Mouse (Mus musculus) neural tube, embryonic 14.5 days (tissue): ENCODE results near the gene Slc8a3. TPM values are rescaled to one million over a fixed set of nuclear protein-coding genes. Genes with fewer than 3 reads are reported as not detected.

Experiments used
- ATAC-seq: fragments of 200-750 bp; cut with Nextera tagmentation; 2 replicates; pipeline ENCODE4 v1.8.0; 2017; ENCODE audit warnings: low read depth, mild to moderate bottlenecking, moderate TSS enrichment, moderate library complexity
- H3K27ac ChIP-seq: fragments of 300-500 bp; sonication (generic); 2 replicates; pipeline ENCODE4 v1.5.1; 2014; ENCODE audit warnings: low read depth, mild to moderate bottlenecking, control low read depth, low read length, moderate library complexity, mixed read lengths
- H3K27me3 ChIP-seq: fragments of 300-500 bp; sonication (generic); 2 replicates; pipeline ENCODE4 v1.6.1; 2014; ENCODE audit warnings: low read length; ENCODE audit not compliant: control insufficient read depth, insufficient read depth
- H3K36me3 ChIP-seq: fragments of 300-500 bp; sonication (generic); 2 replicates; pipeline ENCODE4 v1.6.1; 2014; ENCODE audit warnings: low read length, mixed read lengths; ENCODE audit not compliant: control insufficient read depth, insufficient read depth
- H3K4me1 ChIP-seq: fragments of 300-500 bp; sonication (generic); 2 replicates; pipeline ENCODE4 v1.6.1; 2014; ENCODE audit warnings: low read length; ENCODE audit not compliant: control insufficient read depth, insufficient read depth
- H3K4me2 ChIP-seq: fragments of 300-500 bp; sonication (generic); 2 replicates; pipeline ENCODE4 v1.6.1; 2014; ENCODE audit warnings: mild to moderate bottlenecking, low read depth, low read length, control low read depth
- H3K4me3 ChIP-seq: fragments of 300-500 bp; sonication (generic); 2 replicates; pipeline ENCODE4 v1.5.1; 2014; ENCODE audit warnings: low read depth, low read length, control low read depth, mixed read lengths
- H3K9ac ChIP-seq: fragments of 300-500 bp; sonication (generic); replicated peaks from 2 replicates; pipeline ENCODE4 v1.6.1; 2014; ENCODE audit warnings: low read depth, mild to moderate bottlenecking, control low read depth, low read length, mixed read lengths
- H3K9me3 ChIP-seq: fragments of 300-500 bp; sonication (generic); 2 replicates; pipeline ENCODE4 v1.6.1; 2016; ENCODE audit warnings: low read length; ENCODE audit not compliant: control insufficient read depth
- WGBS: fragments of 180-500 bp; shearing (Covaris S2); extraction: QIAGEN DNeasy Blood & Tissue Kit; methylation state at CpG from one replicate; pipeline ENCODE4 v1.1.7; 2014; 5-methylcytosine and 5-hydroxymethylcytosine counted together
- polyA plus RNA-seq: library from polyadenylated mRNA; unstranded; fragments of >200 nt; fragmentation: Nextera tagmentation; extraction: Ambion mirVana; gene quantifications from 2 replicates; pipeline ENCODE4 v1.2.1, GENCODE M21; 2014

The Slc8a3 gene
- polyA plus RNA-seq, 1 experiment from 2014 or later, result 12.7 TPM

- Histone ChIP-seq H3K36me3 (no peaks in the 10 kb centered on the region), H3K9ac (no peak overlapping the region), H3K4me2 (no peak overlapping the region), H3K9me3 (no peaks in the 10 kb centered on the region), H3K4me1 (no peaks in the 10 kb centered on the region), H3K27ac (no peak overlapping the region), H3K27me3 (no peaks in the 10 kb centered on the region), H3K4me3 (no peak overlapping the region)
- 89% methylated on average over 3 of the region's 3 CpGs for WGBS
- no peak for ATAC-seq
Observed at GRCm38 (mm10) chr12:81258215-81258614, 74.8 kb downstream of the Slc8a3 start.

DNA sequence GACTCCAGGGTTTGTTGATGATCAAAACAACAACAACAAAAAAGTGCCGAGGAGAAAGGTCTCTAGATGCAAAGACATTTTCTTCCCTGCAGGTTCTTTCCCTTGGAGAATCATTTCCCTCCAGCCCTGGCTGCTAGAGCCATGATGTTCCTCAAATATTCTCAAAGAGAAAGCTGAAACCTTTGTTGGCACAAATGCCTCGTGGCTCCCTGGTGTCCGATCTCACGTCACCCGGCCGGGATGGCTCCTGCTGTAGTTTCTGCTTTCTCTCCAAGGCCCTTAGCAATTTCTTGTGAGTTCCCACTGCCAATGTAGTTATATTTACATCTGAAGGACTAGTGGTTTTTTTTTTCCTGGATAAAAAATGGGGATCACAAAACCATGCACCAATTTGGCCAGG, 87.6 kb downstream of the Slc8a3 start:
- H3K27ac ChIP-seq, result no peak overlapping the region
- H3K4me1 ChIP-seq, result no peaks in the 10 kb centered on the region
- WGBS, result 81% methylated on average over 6 of the region's 6 CpGs
- no peaks in the 10 kb centered on the region for H3K27me3 ChIP-seq
- H3K4me2 ChIP-seq, result no peak overlapping the region
- H3K9ac ChIP-seq, result no peak overlapping the region
- H3K9me3 ChIP-seq, result no peaks in the 10 kb centered on the region
- no peak overlapping the region for H3K4me3 ChIP-seq
- H3K36me3 ChIP-seq, result no peaks in the 10 kb centered on the region
- ATAC-seq, result no peak

DNA sequence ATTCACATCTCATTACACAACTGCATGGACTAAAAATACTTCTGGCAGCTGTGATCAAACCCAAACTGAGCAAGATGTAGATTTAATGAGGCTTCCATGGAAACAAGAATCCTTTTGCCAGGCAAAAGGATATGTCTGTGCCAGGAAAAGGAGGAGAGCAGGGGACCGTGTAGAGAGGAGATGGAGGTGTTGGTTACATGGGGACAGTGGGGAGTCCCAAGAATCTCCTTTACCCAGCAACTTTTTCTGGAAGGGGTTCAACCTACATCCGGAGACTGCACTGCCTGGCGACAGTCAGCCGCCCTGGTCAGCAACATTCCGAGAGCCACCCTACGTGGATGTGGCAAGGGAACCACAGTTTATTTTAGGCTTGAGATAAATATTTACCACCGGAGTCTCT, 88.0 kb downstream of the Slc8a3 start:
- 84% methylated on average over 7 of the region's 7 CpGs for WGBS
- Histone ChIP-seq H3K4me2 (no peak overlapping the region), H3K4me1 (no peaks in the 10 kb centered on the region), H3K9ac (no peak overlapping the region), H3K27ac (no peak overlapping the region), H3K9me3 (no peaks in the 10 kb centered on the region), H3K36me3 (no peaks in the 10 kb centered on the region), H3K27me3 (no peaks in the 10 kb centered on the region), H3K4me3 (no peak overlapping the region)
- no peak for ATAC-seq

- Histone ChIP-seq H3K4me1 (no peaks in the 10 kb centered on the region), H3K4me2 (no peak overlapping the region), H3K27me3 (no peaks in the 10 kb centered on the region), H3K36me3 (no peaks in the 10 kb centered on the region), H3K9me3 (no peaks in the 10 kb centered on the region), H3K9ac (no peak overlapping the region), H3K4me3 (no peak overlapping the region), H3K27ac (no peak overlapping the region)
- 64% methylated on average over 1 of the region's 1 CpGs for WGBS
- ATAC-seq, result no peak
Observed at GRCm38 (mm10) chr12:81244492-81244891, 88.5 kb downstream of the Slc8a3 start.

DNA sequence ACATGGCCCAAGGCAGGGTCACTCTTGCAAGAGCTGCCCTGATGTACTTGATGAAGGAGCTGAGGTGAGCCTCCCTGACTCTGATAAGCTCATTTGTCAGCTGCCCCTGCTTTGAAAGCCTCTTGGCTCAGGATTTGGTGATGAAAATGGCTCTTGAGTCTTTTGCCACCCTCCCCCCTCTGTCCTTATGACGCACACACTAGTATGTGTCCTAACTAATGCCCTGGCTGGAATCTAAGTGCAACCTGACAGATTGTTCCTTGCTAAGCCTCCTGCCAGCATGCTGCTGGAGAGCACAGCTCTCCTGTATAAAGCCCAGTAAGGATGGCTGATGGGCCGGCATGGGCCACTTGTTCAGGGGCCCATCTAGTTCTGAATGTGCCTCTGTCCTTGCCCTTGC, 91.3 kb downstream of the Slc8a3 start:
- 91% methylated on average over 2 of the region's 2 CpGs for WGBS
- Histone ChIP-seq H3K27me3 (no peaks in the 10 kb centered on the region), H3K9ac (no peak overlapping the region), H3K4me2 (no peak overlapping the region), H3K4me3 (no peak overlapping the region), H3K9me3 (no peaks in the 10 kb centered on the region), H3K4me1 (no peaks in the 10 kb centered on the region), H3K27ac (no peak overlapping the region), H3K36me3 (no peaks in the 10 kb centered on the region)
- no peak for ATAC-seq

GRCm38 (mm10) chr12:81241096-81241495, 91.9 kb downstream of the Slc8a3 start:
- no peaks in the 10 kb centered on the region for H3K36me3 ChIP-seq
- no peak overlapping the region for H3K4me2 ChIP-seq
- no peaks in the 10 kb centered on the region for H3K27me3 ChIP-seq
- no peaks in the 10 kb centered on the region for H3K4me1 ChIP-seq
- 82% methylated on average over 4 of the region's 4 CpGs for WGBS
- ATAC-seq, result no peak
- no peak overlapping the region for H3K4me3 ChIP-seq
- no peak overlapping the region for H3K27ac ChIP-seq
- H3K9ac ChIP-seq, result no peak overlapping the region
- H3K9me3 ChIP-seq, result no peaks in the 10 kb centered on the region

- Histone ChIP-seq H3K27ac (no peak overlapping the region), H3K9ac (no peak overlapping the region)
Observed at GRCm38 (mm10) chr12:81237158-81237557, 95.8 kb downstream of the Slc8a3 start.

DNA sequence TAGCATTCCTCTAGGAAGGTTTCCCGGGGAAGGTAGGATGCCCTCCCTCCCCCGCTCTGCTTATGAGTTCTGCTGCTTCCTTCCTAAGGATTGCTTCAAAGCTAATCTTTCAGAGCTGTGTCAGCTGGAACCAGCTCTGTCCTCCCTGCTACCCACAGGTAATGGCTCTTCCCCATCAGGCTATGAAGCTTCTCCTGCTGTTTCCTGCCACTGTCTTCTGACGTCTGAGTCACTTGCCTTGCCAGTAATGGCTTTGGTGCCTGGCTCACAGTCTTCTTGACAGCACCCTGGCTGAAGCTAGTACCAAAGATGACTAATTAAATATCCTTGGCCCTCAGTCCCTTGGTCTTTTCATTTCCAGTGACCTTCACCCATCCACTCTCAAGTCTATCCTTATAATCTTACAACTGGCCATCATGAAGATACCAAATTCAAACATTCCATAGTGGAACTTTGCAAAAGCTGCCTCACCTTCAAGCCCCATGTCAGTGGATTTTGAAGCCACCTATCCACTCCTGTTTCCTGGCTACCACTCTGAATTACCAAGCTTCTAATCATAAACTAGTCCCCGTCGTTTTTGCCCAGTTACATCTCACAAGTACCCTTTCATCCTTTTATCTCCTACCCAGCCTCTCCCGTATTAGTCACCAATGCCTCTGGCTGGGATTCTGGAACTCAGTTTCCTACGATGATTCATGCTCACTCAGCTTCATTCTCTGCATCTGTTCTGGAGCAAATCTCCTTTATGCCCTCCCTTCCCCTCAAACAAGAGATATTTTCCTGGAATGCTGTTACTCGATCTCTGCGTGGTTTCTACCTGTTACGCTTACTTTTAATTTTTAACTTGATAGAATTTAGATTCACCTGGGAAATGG, 97.3 kb downstream of the Slc8a3 start:
- H3K27me3 ChIP-seq, result no peaks in the 10 kb centered on the region
- H3K9ac ChIP-seq, result no peak overlapping the region
- H3K36me3 ChIP-seq, result no peaks in the 10 kb centered on the region
- WGBS, result 84% methylated on average over 10 of the region's 10 CpGs
- H3K4me3 ChIP-seq, result no peak overlapping the region
- H3K4me2 ChIP-seq, result no peak overlapping the region
- no peak for ATAC-seq
- H3K27ac ChIP-seq, result no peak overlapping the region
- H3K9me3 ChIP-seq, result no peaks in the 10 kb centered on the region
- no peaks in the 10 kb centered on the region for H3K4me1 ChIP-seq

More at GRCm38 (mm10) chr12:81237158-81237557, 95.8 kb downstream of the Slc8a3 start:
- Histone ChIP-seq H3K36me3 (no peaks in the 10 kb centered on the region), H3K4me2 (no peak overlapping the region), H3K27me3 (no peaks in the 10 kb centered on the region), H3K4me3 (no peak overlapping the region), H3K9me3 (no peaks in the 10 kb centered on the region), H3K4me1 (no peaks in the 10 kb centered on the region)
- 93% methylated on average over 1 of the region's 1 CpGs for WGBS
- no peak for ATAC-seq

DNA sequence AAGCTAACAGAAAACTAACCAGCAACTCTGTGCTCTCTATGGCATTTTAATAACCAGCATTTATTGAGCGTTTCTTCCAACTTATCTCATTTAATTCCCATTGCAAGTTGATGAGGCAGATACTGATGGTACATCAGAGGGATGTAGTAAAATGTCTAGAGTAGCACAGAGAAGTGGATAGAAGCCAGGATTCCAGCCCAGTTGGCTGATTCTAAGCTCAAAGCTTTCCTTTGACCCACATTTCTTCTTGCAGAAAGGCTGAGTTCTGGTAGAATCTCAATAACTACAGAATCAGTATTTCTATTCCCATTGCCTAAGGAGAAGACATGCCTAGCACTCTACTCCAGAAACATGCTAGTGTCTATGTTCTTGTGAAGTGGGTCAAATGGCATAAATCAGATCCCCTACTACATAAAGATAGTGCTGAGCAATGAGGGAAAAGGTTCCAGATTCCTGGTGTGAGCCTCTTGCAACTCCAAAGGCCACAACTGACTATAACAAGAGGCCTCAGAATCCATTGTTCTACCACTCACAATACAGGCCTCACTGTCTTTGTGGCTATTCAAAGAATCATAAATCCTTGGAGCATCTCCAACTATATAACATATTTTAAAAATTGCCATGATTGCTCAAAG, 99.1 kb downstream of the Slc8a3 start:
- Histone ChIP-seq H3K4me2 (no peak overlapping the region), H3K9ac (no peak overlapping the region), H3K27ac (no peak overlapping the region), H3K4me1 (no peaks in the 10 kb centered on the region), H3K9me3 (no peaks in the 10 kb centered on the region), H3K36me3 (no peaks in the 10 kb centered on the region), H3K4me3 (no peak overlapping the region), H3K27me3 (no peaks in the 10 kb centered on the region)
- 83% methylated on average over 1 of the region's 1 CpGs for WGBS
- no peak for ATAC-seq
